Mouse (Mus musculus): ENCODE measurements around the gene Ctnnbip1. TPM values are rescaled to one million over a fixed set of nuclear protein-coding genes. Genes with fewer than 3 reads are reported as not detected.
"Not testable (repeated sequence)": the region's sequence is repeated elsewhere in the genome, so short reads cannot be mapped to it uniquely, and the experiment has no call there.

Ctnnbip1 gene
- polyA plus RNA-seq, 1 experiment from 2014 or later, result 56.2 TPM

DNA sequence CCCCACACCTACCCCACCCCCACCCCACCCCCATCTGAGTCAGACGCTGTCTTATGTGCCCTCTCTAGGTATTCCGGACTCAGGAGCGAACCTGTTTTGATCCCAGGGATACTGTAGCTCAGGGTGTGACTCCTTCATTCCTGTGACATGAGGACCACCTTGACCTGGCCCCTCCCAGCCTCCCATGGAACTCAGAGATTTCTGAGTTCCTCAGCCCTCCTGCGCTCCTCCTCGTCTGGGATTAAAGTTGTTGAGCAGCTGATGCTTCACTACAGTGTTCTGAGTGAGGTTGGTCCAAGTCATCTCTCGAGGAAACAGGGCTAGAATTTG is 90.2 kb downstream of the Ctnnbip1 start:
- Histone ChIP-seq H3K4me2 (ENCODE audit: low read depth, low read length) (no peak overlapping the region), H3K27ac (ENCODE audit: low read length) (no peak overlapping the region), H3K9ac (ENCODE audit: low read length) (no peak overlapping the region), H3K4me1 (ENCODE audit: control insufficient read depth, insufficient read depth, low read length) (peaks cover 11% of the 10 kb centered on the region), H3K9me3 (replicated peaks; ENCODE audit: control insufficient read depth, low read length) (no peaks in the 10 kb centered on the region), H3K4me3 (replicated peaks; ENCODE audit: low read length) (no peak overlapping the region), H3K36me3 (ENCODE audit: control insufficient read depth, insufficient read depth, low read length) (no peaks in the 10 kb centered on the region), H3K27me3 (ENCODE audit: control insufficient read depth, insufficient read depth, low read length) (no peaks in the 10 kb centered on the region)
- ATAC-seq (ENCODE audit: insufficient read depth, low FRiP score), result peak; percentile 39; the same call in 1 of the 2 replicates
- 72% methylated on average over 6 of the region's 6 CpGs for WGBS

DNA sequence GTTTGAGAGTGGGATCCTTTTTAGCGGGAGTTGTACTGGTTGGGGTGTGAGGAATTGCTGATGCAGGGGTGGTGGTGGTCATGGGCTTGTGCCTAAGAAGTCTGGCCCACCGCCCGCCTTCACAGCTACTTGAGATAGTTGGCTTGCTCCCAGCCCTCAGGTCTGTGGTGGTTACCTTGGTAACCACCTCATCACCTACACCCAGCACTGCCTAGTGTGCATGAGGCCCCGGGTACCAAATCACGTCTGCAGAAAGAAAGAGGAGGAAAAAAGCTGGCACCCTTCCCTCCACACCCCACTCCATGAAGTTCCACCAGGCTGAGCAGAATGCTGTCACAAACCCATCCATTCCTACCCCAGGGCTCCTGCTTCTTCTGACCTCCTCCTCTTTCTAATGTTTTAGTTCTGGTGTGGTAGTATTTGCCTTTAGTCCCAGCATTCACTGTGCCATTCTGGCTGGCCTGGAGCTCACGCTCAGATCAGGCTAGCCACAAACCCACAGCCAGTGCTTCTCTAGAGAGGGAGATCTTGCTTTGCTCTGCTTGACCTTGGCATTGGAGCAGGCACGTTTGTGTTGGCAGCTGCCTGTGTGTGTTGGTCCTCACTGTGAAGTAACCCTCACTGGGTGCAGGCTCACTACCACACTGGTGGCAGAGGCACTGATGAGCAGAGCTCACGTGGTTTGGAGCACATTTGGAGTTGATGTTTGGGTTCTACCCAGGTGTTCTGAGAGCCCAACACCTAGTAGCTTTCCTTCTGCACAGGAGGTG is 91.4 kb downstream of the Ctnnbip1 start:
- Histone ChIP-seq H3K4me1 (ENCODE audit: control insufficient read depth, insufficient read depth, low read length) (peaks cover 11% of the 10 kb centered on the region), H3K36me3 (ENCODE audit: control insufficient read depth, insufficient read depth, low read length) (no peaks in the 10 kb centered on the region), H3K27me3 (ENCODE audit: control insufficient read depth, insufficient read depth, low read length) (no peaks in the 10 kb centered on the region), H3K9me3 (replicated peaks; ENCODE audit: control insufficient read depth, low read length) (no peaks in the 10 kb centered on the region), H3K4me2 (ENCODE audit: low read depth, low read length) (no peak overlapping the region), H3K27ac (ENCODE audit: low read length) (no peak overlapping the region), H3K9ac (ENCODE audit: low read length) (no peak overlapping the region), H3K4me3 (replicated peaks; ENCODE audit: low read length) (no peak overlapping the region)
- ATAC-seq (ENCODE audit: insufficient read depth, low FRiP score), result no peak
- 74% methylated on average over 8 of the region's 8 CpGs for WGBS

DNA sequence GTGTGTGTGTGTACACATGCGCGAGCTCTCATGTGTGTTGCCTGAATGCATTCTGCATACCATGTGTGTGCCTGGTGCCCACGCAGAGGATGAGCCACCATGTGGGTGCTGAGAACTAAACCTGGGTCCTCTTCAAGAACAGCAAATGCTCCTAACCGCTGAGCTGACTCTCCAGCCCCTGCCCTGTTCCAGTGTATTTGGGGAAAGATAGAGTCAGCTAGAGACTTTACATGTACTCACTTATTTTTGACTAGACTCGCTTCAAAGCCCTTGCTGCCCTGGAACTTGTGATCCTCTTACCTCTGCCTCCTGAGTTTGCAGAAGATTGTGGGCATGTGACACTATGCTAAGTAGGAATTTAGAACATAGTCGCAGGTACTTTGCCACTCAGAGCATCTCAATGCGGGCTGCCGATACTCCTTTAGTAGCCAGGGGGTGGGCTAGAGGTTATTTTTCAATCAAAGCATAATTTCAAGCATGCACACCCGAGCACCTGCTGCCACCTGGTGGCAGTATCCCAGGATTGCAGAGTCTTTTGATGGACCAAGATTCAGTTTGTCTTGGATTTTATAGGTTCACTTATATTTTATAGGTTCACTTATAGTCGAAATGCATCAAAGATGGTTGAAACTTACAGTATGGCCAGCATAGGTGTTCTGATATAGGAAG is 93.5 kb downstream of the Ctnnbip1 start:
- H3K27ac ChIP-seq (ENCODE audit: low read length), result no peak overlapping the region
- no peaks in the 10 kb centered on the region; the same call in 1 of the 2 replicates for H3K9me3 ChIP-seq (replicated peaks; ENCODE audit: control insufficient read depth, low read length)
- ATAC-seq (ENCODE audit: insufficient read depth, low FRiP score), result no peak
- no peak overlapping the region for H3K9ac ChIP-seq (ENCODE audit: low read length)
- H3K4me2 ChIP-seq (ENCODE audit: low read depth, low read length), result no peak overlapping the region
- H3K36me3 ChIP-seq (ENCODE audit: control insufficient read depth, insufficient read depth, low read length), result peaks cover 6% of the 10 kb centered on the region
- 49% methylated on average over 10 of the region's 10 CpGs for WGBS
- no peaks in the 10 kb centered on the region for H3K27me3 ChIP-seq (ENCODE audit: control insufficient read depth, insufficient read depth, low read length)
- peaks cover 11% of the 10 kb centered on the region for H3K4me1 ChIP-seq (ENCODE audit: control insufficient read depth, insufficient read depth, low read length)
- H3K4me3 ChIP-seq (replicated peaks; ENCODE audit: low read length), result no peak overlapping the region

DNA sequence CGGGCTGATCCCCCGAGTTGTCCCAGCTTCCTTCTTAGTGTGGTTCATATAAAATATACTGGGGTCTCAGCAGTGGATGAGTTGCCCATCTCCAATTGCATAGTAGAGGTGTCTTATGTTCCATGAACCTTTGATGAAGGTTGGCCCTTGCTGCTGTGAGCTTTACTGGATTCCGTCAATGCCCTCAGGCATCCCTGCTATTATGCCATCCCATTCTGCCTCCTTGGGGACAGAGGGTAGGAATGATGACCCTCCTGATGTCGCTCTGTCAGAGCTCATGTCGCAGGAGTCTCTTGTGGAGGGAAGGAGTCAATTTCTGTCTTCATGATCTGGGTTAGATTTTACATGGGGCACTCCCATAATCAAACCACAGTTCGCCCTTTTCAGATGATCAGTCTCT is 95.5 kb downstream of the Ctnnbip1 start:
- not testable (repeated sequence) for H3K9ac ChIP-seq (ENCODE audit: low read length); H3K4me1 ChIP-seq (ENCODE audit: control insufficient read depth, insufficient read depth, low read length); H3K4me2 ChIP-seq (ENCODE audit: low read depth, low read length); H3K9me3 ChIP-seq (replicated peaks; ENCODE audit: control insufficient read depth, low read length); H3K4me3 ChIP-seq (replicated peaks; ENCODE audit: low read length); ATAC-seq (ENCODE audit: insufficient read depth, low FRiP score); H3K36me3 ChIP-seq (ENCODE audit: control insufficient read depth, insufficient read depth, low read length); H3K27me3 ChIP-seq (ENCODE audit: control insufficient read depth, insufficient read depth, low read length); H3K27ac ChIP-seq (ENCODE audit: low read length)
- 72% methylated on average over 6 of the region's 6 CpGs for WGBS

DNA sequence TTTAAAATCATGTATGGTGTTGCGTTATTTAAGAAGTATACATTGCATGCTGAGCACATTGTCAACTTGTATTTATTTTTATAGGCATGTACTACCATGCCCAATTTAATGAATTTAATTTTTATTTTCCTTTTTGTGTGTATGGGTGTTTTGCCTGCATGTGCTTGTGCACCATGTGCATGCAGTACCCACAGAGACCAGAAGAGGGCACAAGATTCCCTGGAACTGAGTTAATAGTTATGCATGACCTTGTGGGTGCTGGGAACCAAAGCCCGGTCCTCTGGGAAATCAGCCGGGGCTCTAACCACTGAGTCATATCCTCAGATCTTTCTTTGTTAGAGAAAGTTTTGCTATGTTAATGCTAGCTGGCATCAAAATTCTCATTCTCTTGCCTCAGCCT is 96.8 kb downstream of the Ctnnbip1 start:
- H3K9ac ChIP-seq (ENCODE audit: low read length), result no peak overlapping the region
- H3K27me3 ChIP-seq (ENCODE audit: control insufficient read depth, insufficient read depth, low read length), result no peaks in the 10 kb centered on the region
- peaks cover 6% of the 10 kb centered on the region for H3K36me3 ChIP-seq (ENCODE audit: control insufficient read depth, insufficient read depth, low read length)
- H3K9me3 ChIP-seq (replicated peaks; ENCODE audit: control insufficient read depth, low read length), result no peaks in the 10 kb centered on the region; the same call in 1 of the 2 replicates
- ATAC-seq (ENCODE audit: insufficient read depth, low FRiP score), result no peak
- WGBS, result 92% methylated on average over 3 of the region's 3 CpGs
- H3K4me2 ChIP-seq (ENCODE audit: low read depth, low read length), result no peak overlapping the region
- no peaks in the 10 kb centered on the region for H3K4me1 ChIP-seq (ENCODE audit: control insufficient read depth, insufficient read depth, low read length)
- no peak overlapping the region for H3K4me3 ChIP-seq (replicated peaks; ENCODE audit: low read length)
- H3K27ac ChIP-seq (ENCODE audit: low read length), result no peak overlapping the region

Small RNA genes within 50 kb of the gene (microRNA-seq; reads per million reads assigned to microRNA genes)
- gene Mir5616, result not detected

Other genes starting within 250 kb of the Ctnnbip1 start
- 27.1 and 29.5 TPM in 2 replicates for gene Kif1b, start 210.5 kb upstream of the Ctnnbip1 start, polyA plus RNA-seq (2015; fragmentation: Nextera tagmentation; extraction: Ambion mirVana)
- 32.7 and 33.5 TPM in 2 replicates for gene Ube4b, start 91.5 kb upstream of the Ctnnbip1 start, polyA plus RNA-seq (2015; fragmentation: Nextera tagmentation; extraction: Ambion mirVana)
- gene Rbp7, start 63.3 kb upstream of the Ctnnbip1 start, polyA plus RNA-seq (2015; fragmentation: Nextera tagmentation; extraction: Ambion mirVana), result 4.0 and 4.8 TPM in 2 replicates
- gene Tmem274, start 40.9 kb upstream of the Ctnnbip1 start, polyA plus RNA-seq (2015; fragmentation: Nextera tagmentation; extraction: Ambion mirVana), result 0.39 and 0.40 TPM in 2 replicates
- 9.3 and 9.6 TPM in 2 replicates for gene Nmnat1, start 33.0 kb upstream of the Ctnnbip1 start, polyA plus RNA-seq (2015; fragmentation: Nextera tagmentation; extraction: Ambion mirVana)
- 33.3 and 35.9 TPM in 2 replicates for gene Lzic, start 33.0 kb upstream of the Ctnnbip1 start, polyA plus RNA-seq (2015; fragmentation: Nextera tagmentation; extraction: Ambion mirVana)
- gene Clstn1, start 68.2 kb downstream of the Ctnnbip1 start, polyA plus RNA-seq (2015; fragmentation: Nextera tagmentation; extraction: Ambion mirVana), result 14.7 and 14.9 TPM in 2 replicates
- gene Pik3cd, start 184.3 kb downstream of the Ctnnbip1 start, polyA plus RNA-seq (2015; fragmentation: Nextera tagmentation; extraction: Ambion mirVana), result 5.1 and 5.5 TPM in 2 replicates
- 19.7 and 20.1 TPM in 2 replicates for gene Tmem201, start 219.8 kb downstream of the Ctnnbip1 start, polyA plus RNA-seq (2015; fragmentation: Nextera tagmentation; extraction: Ambion mirVana)